Mouse (Mus musculus): ENCODE measurements around the gene B3gat2. TPM values are rescaled to one million over a fixed set of nuclear protein-coding genes. Genes with fewer than 3 reads are reported as not detected.

Gene B3gat2
- polyA plus RNA-seq (2014; fragmentation: Illumina TruSeq; extraction: RNeasy Lipid Tissue Mini Kit (QIAGEN cat#74804); ENCODE audit: low replicate concordance), result not detected

GRCm38 (mm10) chr1:23761502-23762135 is at the start of gene B3gat2:
Gene B3gat2 (plus strand): TSS chr1:23761753.

Other genes starting within 250 kb of the B3gat2 start
- gene Smap1, start 160.6 kb downstream of the B3gat2 start, polyA plus RNA-seq (2014; fragmentation: Illumina TruSeq; extraction: RNeasy Lipid Tissue Mini Kit (QIAGEN cat#74804); ENCODE audit: low replicate concordance), result 205 TPM
- 22.4 TPM for gene Sdhaf4, start 243.9 kb downstream of the B3gat2 start, polyA plus RNA-seq (2014; fragmentation: Illumina TruSeq; extraction: RNeasy Lipid Tissue Mini Kit (QIAGEN cat#74804); ENCODE audit: low replicate concordance)

Measured in small intestine, adult 10 weeks (tissue).